Mouse (Mus musculus) brain, embryonic 14.5 days (tissue): ENCODE measurements around the gene Slc7a7.
A peak's percentile ranks its signal among the peaks of the same experiment; 100 is the strongest.

Source experiments
- CTCF ChIP-seq: fragments of 200-500 bp; IDR thresholded peaks from 2 replicates; pipeline ENCODE4 v1.5.1; 2012; ENCODE audit warnings: inconsistent platforms, mild to moderate bottlenecking, moderate library complexity, borderline replicate concordance; ENCODE audit not compliant: insufficient read depth, insufficient read length; ENCODE audit errors: extremely low read depth
- POLR2A ChIP-seq: fragments of 200-500 bp; IDR thresholded peaks from 2 replicates; pipeline ENCODE4 v1.6.1; 2012; ENCODE audit warnings: mild to moderate bottlenecking, inconsistent platforms, borderline replicate concordance; ENCODE audit not compliant: poor library complexity, insufficient read depth, insufficient read length, severe bottlenecking; ENCODE audit errors: extremely low read depth

DNA sequence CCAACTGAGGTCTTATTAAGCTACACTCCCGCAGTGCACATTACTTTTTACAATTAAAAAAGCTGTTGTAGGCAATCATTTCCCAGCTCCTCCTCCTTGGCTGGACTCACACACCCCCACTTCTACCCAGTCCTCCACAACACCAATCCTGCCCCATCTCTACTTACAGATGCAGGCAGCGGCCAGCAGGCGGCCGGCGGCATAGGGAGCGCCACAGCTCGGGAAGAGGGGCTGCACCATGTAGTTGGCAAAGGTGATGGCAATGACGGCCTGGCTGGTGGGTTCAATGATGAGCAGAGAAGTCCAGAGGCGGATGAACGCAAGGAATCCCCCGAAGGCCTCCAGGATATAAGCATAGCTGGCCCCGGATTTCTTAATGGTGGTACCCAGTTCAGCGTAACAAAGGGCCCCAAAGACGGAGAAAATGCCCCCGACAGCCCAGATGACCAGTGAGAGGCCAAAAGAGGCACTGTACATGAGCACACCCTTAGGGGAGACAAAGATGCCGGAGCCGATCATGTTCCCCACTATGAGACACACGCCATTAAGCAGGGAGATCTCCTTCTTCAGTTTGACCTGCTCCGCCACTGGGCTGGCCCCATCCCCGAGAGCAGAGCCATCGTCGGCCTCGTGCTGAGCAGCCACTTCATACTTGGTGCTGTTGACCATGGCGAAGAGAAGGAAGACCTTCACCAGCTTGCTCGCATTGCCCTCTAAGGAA, 9.1 kb downstream of the Slc7a7 start:
- TF ChIP-seq CTCF (peak; percentile 26; the same call in 1 of the 2 replicates), POLR2A (no peak)
